Mouse (Mus musculus) heart, embryonic 11.5 days (tissue): ENCODE results near the gene Atxn1. TPM values are rescaled to one million over a fixed set of nuclear protein-coding genes. Genes with fewer than 3 reads are reported as not detected.

Source experiments
- ATAC-seq: fragments of 200-750 bp; cut with Nextera tagmentation; replicated peaks from 2 replicates; pipeline ENCODE4 v1.8.0; 2017; ENCODE audit warnings: moderate library complexity; ENCODE audit not compliant: insufficient number of reproducible peaks, low FRiP score, low TSS enrichment
- H3K27ac ChIP-seq: fragments of 300-500 bp; sonication (generic); 2 replicates; pipeline ENCODE4 v1.5.1; 2014; ENCODE audit warnings: mild to moderate bottlenecking, low read depth, low read length
- H3K27me3 ChIP-seq: fragments of 300-500 bp; sonication (generic); 2 replicates; pipeline ENCODE4 v1.6.1; 2014; ENCODE audit warnings: mild to moderate bottlenecking, low read length, mixed read lengths; ENCODE audit not compliant: control insufficient read depth, insufficient read depth
- H3K36me3 ChIP-seq: fragments of 300-500 bp; sonication (generic); 2 replicates; pipeline ENCODE4 v1.6.1; 2014; ENCODE audit warnings: mild to moderate bottlenecking, low read length, moderate library complexity, mixed read lengths; ENCODE audit not compliant: control insufficient read depth, insufficient read depth
- H3K4me1 ChIP-seq: fragments of 300-500 bp; sonication (generic); 2 replicates; pipeline ENCODE4 v1.6.1; 2014; ENCODE audit warnings: low read length; ENCODE audit not compliant: control insufficient read depth, insufficient read depth
- H3K4me2 ChIP-seq: fragments of 300-500 bp; sonication (generic); 2 replicates; pipeline ENCODE4 v1.6.1; 2014; ENCODE audit warnings: mild to moderate bottlenecking, moderate library complexity
- H3K4me3 ChIP-seq: fragments of 300-500 bp; sonication (generic); 2 replicates; pipeline ENCODE4 v1.5.1; 2014; ENCODE audit warnings: low read depth, low read length
- H3K9ac ChIP-seq: fragments of 300-500 bp; sonication (generic); 2 replicates; pipeline ENCODE4 v1.6.1; 2014; ENCODE audit warnings: mild to moderate bottlenecking, low read depth, low read length, moderate library complexity
- H3K9me3 ChIP-seq: fragments of 300-500 bp; sonication (generic); replicated peaks from 2 replicates; pipeline ENCODE4 v1.6.1; 2016; ENCODE audit warnings: low read length; ENCODE audit not compliant: control insufficient read depth
- WGBS: fragments of 180-500 bp; shearing (Covaris S2); extraction: QIAGEN DNeasy Blood & Tissue Kit; methylation state at CpG from one replicate; pipeline ENCODE4 v1.1.7; 2014; ENCODE audit not compliant: insufficient replicate concordance; 5-methylcytosine and 5-hydroxymethylcytosine counted together
- polyA plus RNA-seq: library from polyadenylated mRNA; unstranded; fragments of >200 nt; fragmentation: Nextera tagmentation; extraction: Ambion mirVana; gene quantifications from 2 replicates; pipeline ENCODE4 v1.2.1, GENCODE M21; 2014

Atxn1 gene
- polyA plus RNA-seq, 1 experiment from 2014 or later = 6.4 TPM

GRCm38 (mm10) chr13:45990486-45990885, 25.7 kb upstream of the Atxn1 start:
- Histone ChIP-seq H3K36me3 (no peaks in the 10 kb centered on the region), H3K9me3 (no peaks in the 10 kb centered on the region), H3K4me3 (no peak overlapping the region), H3K27ac (no peak overlapping the region), H3K4me1 (no peaks in the 10 kb centered on the region), H3K4me2 (no peak overlapping the region), H3K9ac (no peak overlapping the region), H3K27me3 (no peaks in the 10 kb centered on the region)
- ATAC-seq = no peak
- 58% methylated on average over 5 of the region's 5 CpGs for WGBS

GRCm38 (mm10) chr13:45979246-45979645, 14.4 kb upstream of the Atxn1 start:
- no peaks in the 10 kb centered on the region for H3K9me3 ChIP-seq
- no peak overlapping the region for H3K27ac ChIP-seq
- no peak for ATAC-seq
- no peak overlapping the region for H3K4me2 ChIP-seq
- no peak overlapping the region for H3K9ac ChIP-seq
- no peaks in the 10 kb centered on the region for H3K36me3 ChIP-seq
- H3K4me1 ChIP-seq = no peaks in the 10 kb centered on the region
- no peak overlapping the region for H3K4me3 ChIP-seq
- no peaks in the 10 kb centered on the region for H3K27me3 ChIP-seq
- 67% methylated on average over 5 of the region's 5 CpGs for WGBS

DNA sequence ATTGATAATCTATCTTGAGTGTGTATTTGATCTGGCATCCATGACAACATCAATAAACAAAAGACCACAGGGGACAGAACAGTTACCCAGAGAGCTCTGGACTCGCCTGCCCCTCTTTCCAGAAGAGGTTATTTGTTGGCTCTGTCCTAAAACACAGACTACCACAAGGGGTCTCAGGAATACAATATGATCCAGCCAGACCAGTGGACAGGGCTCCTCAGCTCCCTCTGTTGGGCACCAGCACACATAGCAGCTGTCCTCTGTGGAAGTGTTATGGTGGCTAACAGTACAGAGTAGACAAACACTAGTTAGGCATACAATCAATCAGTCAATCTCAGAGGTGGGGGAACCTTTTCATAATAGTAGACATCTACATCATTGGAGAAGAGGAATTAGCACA, 12.1 kb upstream of the Atxn1 start:
- Histone ChIP-seq H3K9ac (no peak overlapping the region), H3K9me3 (no peaks in the 10 kb centered on the region), H3K4me3 (no peak overlapping the region), H3K36me3 (no peaks in the 10 kb centered on the region), H3K27me3 (no peaks in the 10 kb centered on the region), H3K27ac (no peak overlapping the region), H3K4me2 (no peak overlapping the region), H3K4me1 (no peaks in the 10 kb centered on the region)
- no peak for ATAC-seq
- 23% methylated on average over 1 of the region's 1 CpGs for WGBS

- no peak overlapping the region for H3K4me3 ChIP-seq
- H3K27me3 ChIP-seq = no peaks in the 10 kb centered on the region
- no peaks in the 10 kb centered on the region for H3K36me3 ChIP-seq
- no peak overlapping the region for H3K27ac ChIP-seq
- H3K9me3 ChIP-seq = no peaks in the 10 kb centered on the region
- no peak overlapping the region for H3K9ac ChIP-seq
- no peak for ATAC-seq
- 56% methylated on average over 3 of the region's 3 CpGs for WGBS
- no peaks in the 10 kb centered on the region for H3K4me1 ChIP-seq
- H3K4me2 ChIP-seq = no peak overlapping the region
These were observed 9.8 kb upstream of the Atxn1 start for GRCm38 (mm10) chr13:45974651-45975050.

GRCm38 (mm10) chr13:45973972-45974490, 9.2 kb upstream of the Atxn1 start:
- no peaks in the 10 kb centered on the region for H3K27me3 ChIP-seq
- no peaks in the 10 kb centered on the region for H3K36me3 ChIP-seq
- no peaks in the 10 kb centered on the region for H3K9me3 ChIP-seq
- H3K9ac ChIP-seq = no peak overlapping the region
- H3K27ac ChIP-seq = no peak overlapping the region
- H3K4me1 ChIP-seq = no peaks in the 10 kb centered on the region
- WGBS = 56% methylated on average over 7 of the region's 7 CpGs
- no peak for ATAC-seq
- H3K4me2 ChIP-seq = no peak overlapping the region
- no peak overlapping the region for H3K4me3 ChIP-seq

DNA sequence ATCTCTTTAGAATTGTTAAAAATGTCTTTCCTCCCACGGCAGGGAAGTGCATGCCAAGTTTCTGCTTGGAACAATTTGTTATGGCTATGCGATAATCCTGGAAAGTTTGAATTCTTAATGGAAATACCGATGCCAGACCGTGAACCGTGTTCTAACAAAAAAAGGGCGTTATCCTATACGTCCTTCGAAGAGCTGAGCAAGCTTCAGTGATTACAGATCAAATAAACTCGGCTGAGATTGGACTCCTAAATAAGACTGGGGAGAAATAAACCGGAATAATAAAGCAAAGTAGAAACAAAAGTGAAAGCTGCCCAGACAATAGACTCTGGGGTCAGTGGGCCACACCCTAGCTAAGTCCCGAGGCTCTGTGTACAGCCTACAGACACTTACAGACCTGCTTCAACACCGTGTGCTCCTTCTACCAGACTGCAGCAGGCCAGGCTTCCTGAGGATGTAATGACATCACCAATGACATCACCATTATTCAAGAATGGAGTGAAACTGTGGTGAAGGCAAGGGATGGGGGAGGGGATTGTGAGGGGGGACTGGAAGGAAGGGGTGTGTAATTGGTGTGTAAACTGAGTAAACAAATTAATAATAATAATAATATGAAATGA, 6.2 kb upstream of the Atxn1 start:
- peak; percentile 57; the same call in 1 of the 2 replicates for ATAC-seq
- no peaks in the 10 kb centered on the region for H3K9me3 ChIP-seq
- H3K36me3 ChIP-seq = no peaks in the 10 kb centered on the region
- H3K27me3 ChIP-seq = no peaks in the 10 kb centered on the region
- 67% methylated on average over 12 of the region's 12 CpGs for WGBS
- H3K4me3 ChIP-seq = no peak overlapping the region
- H3K9ac ChIP-seq = no peak overlapping the region
- H3K4me2 ChIP-seq = no peak overlapping the region
- no peaks in the 10 kb centered on the region for H3K4me1 ChIP-seq
- no peak overlapping the region for H3K27ac ChIP-seq

DNA sequence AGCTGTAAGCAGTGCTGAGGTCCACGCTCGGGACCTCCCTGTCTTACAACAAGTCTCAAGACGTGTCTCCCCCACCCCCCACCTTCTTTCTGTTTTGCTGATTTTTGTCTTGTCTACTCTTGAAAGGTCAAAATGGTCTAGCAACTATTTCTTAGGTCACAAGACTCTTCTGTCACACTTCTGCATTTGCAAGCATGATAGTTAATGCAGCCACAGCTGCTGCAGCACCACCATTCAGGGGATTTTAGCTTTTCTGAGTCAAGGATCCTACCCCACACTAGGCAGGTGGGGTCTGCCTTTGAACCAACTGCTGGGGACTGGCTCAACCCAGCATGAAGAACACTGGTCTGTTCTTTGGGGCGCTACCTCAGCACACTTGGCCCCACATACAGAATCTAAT, 3.4 kb upstream of the Atxn1 start:
- 60% methylated on average over 4 of the region's 4 CpGs for WGBS
- H3K9ac ChIP-seq = no peak overlapping the region
- ATAC-seq = no peak
- H3K4me2 ChIP-seq = no peak overlapping the region
- H3K4me1 ChIP-seq = no peaks in the 10 kb centered on the region
- no peaks in the 10 kb centered on the region for H3K9me3 ChIP-seq
- no peaks in the 10 kb centered on the region for H3K27me3 ChIP-seq
- no peak overlapping the region for H3K4me3 ChIP-seq
- no peak overlapping the region for H3K27ac ChIP-seq
- no peaks in the 10 kb centered on the region for H3K36me3 ChIP-seq

- no peaks in the 10 kb centered on the region for H3K27me3 ChIP-seq
- H3K4me1 ChIP-seq = peaks cover 3% of the 10 kb centered on the region; the same call in 1 of the 2 replicates
- no peak overlapping the region for H3K9ac ChIP-seq
- no peaks in the 10 kb centered on the region for H3K36me3 ChIP-seq
- H3K27ac ChIP-seq = no peak overlapping the region
- no peak overlapping the region for H3K4me2 ChIP-seq
- no peak overlapping the region for H3K4me3 ChIP-seq
- WGBS = 60% methylated on average over 3 of the region's 3 CpGs
- no peak for ATAC-seq
- H3K9me3 ChIP-seq = no peaks in the 10 kb centered on the region
These were observed 2.6 kb upstream of the Atxn1 start for GRCm38 (mm10) chr13:45967371-45967770.

- WGBS = 1% methylated on average over 14 of the region's 14 CpGs
- Histone ChIP-seq H3K4me2 (peak overlapping the region; percentile 95), H3K4me1 (peaks cover 11% of the 10 kb centered on the region; the same call in 1 of the 2 replicates), H3K4me3 (peak overlapping the region; percentile 93), H3K9me3 (no peaks in the 10 kb centered on the region), H3K9ac (peak overlapping the region; percentile 97), H3K27ac (0 out of 2 replicates have a peak overlapping the region, but pooled peaks have one; percentile 97), H3K36me3 (no peaks in the 10 kb centered on the region), H3K27me3 (no peaks in the 10 kb centered on the region)
- no peak for ATAC-seq
These were observed 1.8 kb upstream of the Atxn1 start for GRCm38 (mm10) chr13:45966586-45966985.
